Mouse (Mus musculus) splenic B cell, adult 2 months (primary cell): ENCODE measurements around the gene Fibp.

ENCODE experiments used
- DNase-seq: peaks from one replicate; pipeline ENCODE4 v3.0.0-alpha.2; 2011; ENCODE audit warnings: low read depth, low spot score
- H3K27me3 ChIP-seq: 2 replicates; pipeline ENCODE4 v1.6.1; 2012; ENCODE audit warnings: mild to moderate bottlenecking, low read length, moderate library complexity, mixed read lengths; ENCODE audit not compliant: control insufficient read depth, poor library complexity, insufficient read depth, severe bottlenecking
- H3K36me3 ChIP-seq: 2 replicates; pipeline ENCODE4 v1.6.1; 2012; ENCODE audit warnings: mild to moderate bottlenecking, low read length, moderate library complexity, mixed read lengths; ENCODE audit not compliant: control insufficient read depth, poor library complexity, insufficient read depth, severe bottlenecking

Fibp gene

GRCm38 (mm10) chr19:5465037-5465436, 4.6 kb downstream of the Fibp start:
- Histone ChIP-seq H3K27me3 (no peaks in the 10 kb centered on the region), H3K36me3 (peaks cover 8% of the 10 kb centered on the region; the same call in 1 of the 2 replicates)
- DNase-seq: no peak

GRCm38 (mm10) chr19:5466916-5467500, 6.6 kb downstream of the Fibp start:
- no peak for DNase-seq
- peaks cover 8% of the 10 kb centered on the region; the same call in 1 of the 2 replicates for H3K36me3 ChIP-seq
- H3K27me3 ChIP-seq: no peaks in the 10 kb centered on the region

GRCm38 (mm10) chr19:5468374-5468773, 8.0 kb downstream of the Fibp start, which contains the start of gene Ctsw:
Ctsw (minus strand) TSS chr19:5468507.
- H3K27me3 ChIP-seq: no peaks in the 10 kb centered on the region
- no peak for DNase-seq
- H3K36me3 ChIP-seq: peaks cover 8% of the 10 kb centered on the region; the same call in 1 of the 2 replicates

- Histone ChIP-seq H3K27me3 (no peaks in the 10 kb centered on the region; the same call in 1 of the 2 replicates), H3K36me3 (no peaks in the 10 kb centered on the region)
- no peak for DNase-seq
These were observed 11.4 kb downstream of the Fibp start for GRCm38 (mm10) chr19:5471846-5472245.

- H3K27me3 ChIP-seq: no peaks in the 10 kb centered on the region; the same call in 1 of the 2 replicates
- peak; percentile 37 for DNase-seq
- no peaks in the 10 kb centered on the region for H3K36me3 ChIP-seq
These were observed 12.4 kb downstream of the Fibp start for GRCm38 (mm10) chr19:5472857-5473256.

- no peak for DNase-seq
- no peaks in the 10 kb centered on the region for H3K36me3 ChIP-seq
These were observed 13.3 kb downstream of the Fibp start, which contains the start of gene Efemp2 for GRCm38 (mm10) chr19:5473720-5474119. Efemp2 (plus strand) TSS chr19:5473954.

GRCm38 (mm10) chr19:5474281-5475068, 14.1 kb downstream of the Fibp start:
- no peaks in the 10 kb centered on the region for H3K36me3 ChIP-seq
- DNase-seq: no peak
- H3K27me3 ChIP-seq: no peaks in the 10 kb centered on the region; the same call in 1 of the 2 replicates

More at GRCm38 (mm10) chr19:5473720-5474119, 13.3 kb downstream of the Fibp start, which contains the start of gene Efemp2:
- no peaks in the 10 kb centered on the region; the same call in 1 of the 2 replicates for H3K27me3 ChIP-seq

- Histone ChIP-seq H3K36me3 (no peaks in the 10 kb centered on the region), H3K27me3 (no peaks in the 10 kb centered on the region; the same call in 1 of the 2 replicates)
- no peak for DNase-seq
These were observed 14.8 kb downstream of the Fibp start for GRCm38 (mm10) chr19:5475069-5475714.

- no peak for DNase-seq
- Histone ChIP-seq H3K36me3 (no peaks in the 10 kb centered on the region), H3K27me3 (no peaks in the 10 kb centered on the region; the same call in 1 of the 2 replicates)
These were observed 16.7 kb downstream of the Fibp start for GRCm38 (mm10) chr19:5477004-5477667.

- Histone ChIP-seq H3K36me3 (no peaks in the 10 kb centered on the region), H3K27me3 (no peaks in the 10 kb centered on the region; the same call in 1 of the 2 replicates)
- no peak for DNase-seq
These were observed 17.4 kb downstream of the Fibp start for GRCm38 (mm10) chr19:5477668-5478300.

- no peak for DNase-seq
- Histone ChIP-seq H3K36me3 (peaks cover 3% of the 10 kb centered on the region; the same call in 1 of the 2 replicates), H3K27me3 (no peaks in the 10 kb centered on the region)
These were observed 19.6 kb downstream of the Fibp start for GRCm38 (mm10) chr19:5480016-5480415.

- H3K27me3 ChIP-seq: no peaks in the 10 kb centered on the region
- H3K36me3 ChIP-seq: peaks cover 3% of the 10 kb centered on the region; the same call in 1 of the 2 replicates
- DNase-seq: no peak
These were observed 21.0 kb downstream of the Fibp start for GRCm38 (mm10) chr19:5481398-5481797.

GRCm38 (mm10) chr19:5483386-5484359, 23.3 kb downstream of the Fibp start:
- no peaks in the 10 kb centered on the region for H3K27me3 ChIP-seq
- H3K36me3 ChIP-seq: peaks cover 3% of the 10 kb centered on the region; the same call in 1 of the 2 replicates
- DNase-seq: no peak
